ENCODE assay signal across 8 mouse cellular contexts in the genomic region with DNA sequence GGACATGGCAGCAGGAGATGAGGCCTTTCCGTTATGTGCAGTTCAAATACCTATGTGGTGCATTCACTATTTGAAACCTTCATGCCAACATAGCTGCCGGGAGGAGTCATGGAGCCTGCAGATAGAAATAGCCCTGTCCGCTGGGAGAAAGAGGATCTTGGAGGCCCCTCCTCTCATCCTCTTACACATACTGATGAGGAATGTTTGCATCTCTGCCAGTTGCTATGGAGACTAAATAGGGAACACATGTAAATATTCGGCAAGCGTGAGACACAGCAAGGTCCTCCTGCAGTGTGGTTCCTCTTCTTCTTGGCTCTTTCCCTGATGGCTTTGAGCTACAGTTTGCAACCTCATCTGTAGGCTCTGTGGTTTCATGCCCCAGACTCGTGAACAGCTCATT. TPM values are rescaled to one million over a fixed set of nuclear protein-coding genes. Genes with fewer than 3 reads are reported as not detected.
DNase-seq lines count a peak whose midpoint lies in the region; ATAC-seq and TF ChIP-seq lines count a peak whose summit lies in the region.

No protein-coding gene starts in this region.

- DNase-seq in gastrocnemius, adult 18-20 months (ENCODE audit: low spot score) = peak; percentile 58
- DNase-seq in gastrocnemius, adult 8-10 months (ENCODE audit: low spot score in 2 of 2) = no peak
- peak; percentile 20 to 24 for DNase-seq in left cerebral cortex, adult 2 months (ENCODE audit: extremely low spot score in 1 of 2, low spot score in 2 of 2)
- DNase-seq in midbrain, embryonic 11.5 days (ENCODE audit: low spot score, missing footprints) = no peak
- no peak for DNase-seq in adrenal gland, postnatal 36 days
- DNase-seq in spleen, postnatal 10 days (ENCODE audit: low spot score in 2 of 2) = no peak

- no peak overlapping the region for H3K9ac ChIP-seq in midbrain, embryonic 11.5 days (ENCODE audit: low read length)

- ATAC-seq in granulocyte monocyte progenitor cell, adult 5-6 weeks (replicated peaks; ENCODE audit: poor library complexity, severe bottlenecking) = peak; percentile 76
- ATAC-seq in midbrain, embryonic 11.5 days (ENCODE audit: low FRiP score) = peak; percentile 75; the same call in 1 of the 2 replicates

- H3K4me2 ChIP-seq in midbrain, embryonic 11.5 days = no peak overlapping the region

- H3K27ac ChIP-seq in bone marrow macrophage, adult 2 months (ENCODE audit: insufficient read depth, low read depth, low read length) = peak overlapping the region; percentile 46
- H3K27ac ChIP-seq in left cerebral cortex, adult 2 months = peak overlapping the region; percentile 75
- H3K27ac ChIP-seq in midbrain, embryonic 11.5 days (ENCODE audit: low read depth, low read length) = no peak overlapping the region

- TF ChIP-seq CTCF in bone marrow macrophage, adult 2 months (IDR thresholded peaks at IDR 0.05; ENCODE audit: low read depth, low read length) = no peak
- TF ChIP-seq CTCF in left cerebral cortex, adult 2 months (IDR thresholded peaks at IDR 0.05) = no peak

- no peaks in the 10 kb centered on the region for H3K27me3 ChIP-seq in midbrain, embryonic 11.5 days (ENCODE audit: control insufficient read depth, insufficient read depth, low read length)

- 47% methylated on average over 6 of the region's 6 CpGs for WGBS in midbrain, embryonic 11.5 days

- H3K4me3 ChIP-seq in bone marrow macrophage, adult 2 months (ENCODE audit: insufficient read depth, low read length) = no peak overlapping the region
- no peak overlapping the region for H3K4me3 ChIP-seq in left cerebral cortex, adult 2 months
- H3K4me3 ChIP-seq in midbrain, embryonic 11.5 days (ENCODE audit: low read depth, low read length) = no peak overlapping the region

- no peak for TF ChIP-seq POLR2A in bone marrow macrophage, adult 2 months (IDR thresholded peaks at IDR 0.05; ENCODE audit: borderline replicate concordance, low read depth, low read length)

- H3K9me3 ChIP-seq in midbrain, embryonic 11.5 days (ENCODE audit: control insufficient read depth, low read length) = no peaks in the 10 kb centered on the region

- H3K36me3 ChIP-seq in midbrain, embryonic 11.5 days (ENCODE audit: control insufficient read depth, insufficient read depth, low read length) = no peaks in the 10 kb centered on the region

- H3K4me1 ChIP-seq in bone marrow macrophage, adult 2 months (ENCODE audit: control insufficient read depth, insufficient read depth, low read length) = peaks cover 60% of the 10 kb centered on the region
- no peaks in the 10 kb centered on the region; the same call in 1 of the 2 replicates for H3K4me1 ChIP-seq in midbrain, embryonic 11.5 days (ENCODE audit: control insufficient read depth, insufficient read depth, low read length)

- intact Hi-C loops in left cerebral cortex, adult 2 months (cut with DNase I) = no loop called here

RNA-seq across cellular contexts. Expression of gene Cd44, which starts 42.5 kb away (rescaled TPM):
- total RNA-seq in gastrocnemius, adult 18-20 months (2021) = 1 to 10 TPM; 3.9 to 6.0 TPM
- 1 to 10 TPM; 2.2 to 5.0 (median 3.4) TPM for total RNA-seq in gastrocnemius, adult 8-10 months (2022)
- polyA plus RNA-seq in bone marrow macrophage, adult 2 months (2012; ENCODE audit: insufficient read depth, insufficient read length, missing spikeins) = 141 and 156 TPM in 2 replicates
- total RNA-seq in granulocyte monocyte progenitor cell, adult 5-6 weeks (2014; fragmentation: Nextera tagmentation) = 119 and 145 TPM in 2 replicates
- total RNA-seq in granulocyte monocyte progenitor cell, adult 5-6 weeks (2017) = 130 and 135 TPM in 2 replicates
- total RNA-seq in left cerebral cortex, adult 2 months (2021) = 1 to 10 TPM; 2.9 to 4.4 TPM
- 3.0 and 3.4 TPM in 2 replicates for polyA plus RNA-seq in midbrain, embryonic 11.5 days (2014; fragmentation: Nextera tagmentation; extraction: Ambion mirVana)
- total RNA-seq in adrenal gland, postnatal 36 days (2021) = 10 to 100 TPM; 59.9 to 62.0 TPM

Comparison
In these comparisons a context has a peak if more than half of its experiments do, and no peak if none do; other contexts are left out.
1. DNase-seq: peak in gastrocnemius, adult 18-20 months (single experiment) and left cerebral cortex, adult 2 months (2 of 2); none in gastrocnemius, adult 8-10 months (0 of 2), midbrain, embryonic 11.5 days (single experiment), adrenal gland, postnatal 36 days (0 of 2) and spleen, postnatal 10 days (0 of 2).
2. RNA of gene Cd44, which starts 42.5 kb away (total RNA-seq): 119 to 145 TPM in granulocyte monocyte progenitor cell, adult 5-6 weeks and 59.9 to 62.0 TPM in adrenal gland, postnatal 36 days; 3.9 to 6.0 TPM in gastrocnemius, adult 18-20 months, 2.2 to 5.0 TPM in gastrocnemius, adult 8-10 months and 2.9 to 4.4 TPM in left cerebral cortex, adult 2 months; every median in the first group is over 4 times any median in the second.